Mouse (Mus musculus) midbrain, embryonic 15.5 days (tissue): Measurements from ENCODE around the gene Daw1. TPM values are rescaled to one million over a fixed set of nuclear protein-coding genes. Genes with fewer than 3 reads are reported as not detected.

Experiments used
- ATAC-seq: fragments of 200-750 bp; cut with Nextera tagmentation; replicated peaks from 2 replicates; pipeline ENCODE4 v1.8.0; 2017; ENCODE audit warnings: moderate TSS enrichment
- H3K27ac ChIP-seq: fragments of 300-500 bp; sonication (generic); 2 replicates; pipeline ENCODE4 v1.5.1; 2015; ENCODE audit warnings: mild to moderate bottlenecking, inconsistent platforms
- H3K27me3 ChIP-seq: fragments of 300-500 bp; sonication (generic); replicated peaks from 2 replicates; pipeline ENCODE4 v1.6.1; 2015; ENCODE audit warnings: inconsistent platforms
- H3K36me3 ChIP-seq: fragments of 300-500 bp; sonication (generic); replicated peaks from 2 replicates; pipeline ENCODE4 v1.6.1; 2015; ENCODE audit warnings: inconsistent platforms
- H3K4me1 ChIP-seq: fragments of 300-500 bp; sonication (generic); 2 replicates; pipeline ENCODE4 v1.6.1; 2015; ENCODE audit warnings: inconsistent platforms
- H3K4me2 ChIP-seq: fragments of 300-500 bp; sonication (generic); 2 replicates; pipeline ENCODE4 v1.6.1; 2015; ENCODE audit warnings: inconsistent platforms, mild to moderate bottlenecking, moderate library complexity
- H3K4me3 ChIP-seq: fragments of 300-500 bp; sonication (generic); 2 replicates; pipeline ENCODE4 v1.5.1; 2015; ENCODE audit warnings: mild to moderate bottlenecking, inconsistent platforms
- H3K9ac ChIP-seq: fragments of 300-500 bp; sonication (generic); 2 replicates; pipeline ENCODE4 v1.6.1; 2015; ENCODE audit warnings: mild to moderate bottlenecking, inconsistent platforms
- H3K9me3 ChIP-seq: fragments of 300-500 bp; sonication (generic); 2 replicates; pipeline ENCODE4 v1.6.1; 2016; ENCODE audit warnings: inconsistent platforms
- WGBS: fragments of 180-500 bp; shearing (Covaris S2); methylation state at CpG from one replicate; pipeline ENCODE4 v1.1.7; 2015; ENCODE audit warnings: mixed read lengths; 5-methylcytosine and 5-hydroxymethylcytosine counted together
- polyA plus RNA-seq: library from polyadenylated mRNA; unstranded; fragments of >200 nt; fragmentation: Nextera tagmentation; extraction: Ambion mirVana; gene quantifications from 2 replicates; pipeline ENCODE4 v1.2.1, GENCODE M21; 2015

Daw1 gene
- polyA plus RNA-seq, 1 experiment from 2014 or later, result 1.9 TPM

- Histone ChIP-seq H3K36me3 (no peaks in the 10 kb centered on the region), H3K9me3 (no peaks in the 10 kb centered on the region), H3K27ac (no peak overlapping the region), H3K4me1 (no peaks in the 10 kb centered on the region), H3K4me2 (no peak overlapping the region), H3K4me3 (no peak overlapping the region), H3K27me3 (no peaks in the 10 kb centered on the region), H3K9ac (no peak overlapping the region)
- WGBS, result 74% methylated on average over 1 of the region's 1 CpGs
- ATAC-seq, result no peak
Measured at GRCm38 (mm10) chr1:83223072-83223471, 63.5 kb downstream of the Daw1 start.

DNA sequence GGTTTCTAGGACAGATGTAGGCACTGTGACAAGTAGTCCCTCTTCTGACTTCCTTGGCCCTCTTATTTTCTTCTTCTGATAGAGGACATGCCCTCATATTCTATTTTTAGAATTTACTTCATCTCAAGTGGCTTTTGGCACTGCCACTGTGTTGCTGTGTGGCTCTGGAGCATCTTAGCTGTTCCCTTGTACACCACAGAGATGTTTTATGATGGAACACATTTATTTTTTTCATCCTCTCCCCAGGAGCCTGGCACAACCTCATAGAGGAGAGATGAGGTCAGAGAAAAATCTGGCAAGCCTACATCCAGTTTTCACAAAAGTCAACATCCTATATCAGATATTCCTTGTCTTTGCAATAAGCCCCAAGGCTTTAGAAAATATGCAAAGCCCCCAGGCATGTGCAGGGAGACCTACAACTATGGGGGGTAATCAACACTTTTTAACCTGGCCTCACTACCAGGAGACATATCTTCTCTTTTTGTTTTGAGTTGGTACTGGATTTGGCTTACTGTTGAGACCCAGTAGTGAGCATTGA, 64.9 kb downstream of the Daw1 start:
- no peaks in the 10 kb centered on the region for H3K27me3 ChIP-seq
- no peaks in the 10 kb centered on the region for H3K36me3 ChIP-seq
- no peak overlapping the region for H3K27ac ChIP-seq
- no peaks in the 10 kb centered on the region for H3K4me1 ChIP-seq
- no peak overlapping the region for H3K9ac ChIP-seq
- no peak overlapping the region for H3K4me2 ChIP-seq
- H3K9me3 ChIP-seq, result no peaks in the 10 kb centered on the region
- no peak overlapping the region for H3K4me3 ChIP-seq
- ATAC-seq, result no peak

- Histone ChIP-seq H3K36me3 (no peaks in the 10 kb centered on the region), H3K27ac (no peak overlapping the region), H3K27me3 (no peaks in the 10 kb centered on the region), H3K9ac (no peak overlapping the region), H3K4me1 (no peaks in the 10 kb centered on the region), H3K4me2 (no peak overlapping the region), H3K9me3 (no peaks in the 10 kb centered on the region), H3K4me3 (no peak overlapping the region)
- WGBS, result 85% methylated on average over 3 of the region's 3 CpGs
- no peak for ATAC-seq
Measured at GRCm38 (mm10) chr1:83227946-83228345, 68.4 kb downstream of the Daw1 start.

DNA sequence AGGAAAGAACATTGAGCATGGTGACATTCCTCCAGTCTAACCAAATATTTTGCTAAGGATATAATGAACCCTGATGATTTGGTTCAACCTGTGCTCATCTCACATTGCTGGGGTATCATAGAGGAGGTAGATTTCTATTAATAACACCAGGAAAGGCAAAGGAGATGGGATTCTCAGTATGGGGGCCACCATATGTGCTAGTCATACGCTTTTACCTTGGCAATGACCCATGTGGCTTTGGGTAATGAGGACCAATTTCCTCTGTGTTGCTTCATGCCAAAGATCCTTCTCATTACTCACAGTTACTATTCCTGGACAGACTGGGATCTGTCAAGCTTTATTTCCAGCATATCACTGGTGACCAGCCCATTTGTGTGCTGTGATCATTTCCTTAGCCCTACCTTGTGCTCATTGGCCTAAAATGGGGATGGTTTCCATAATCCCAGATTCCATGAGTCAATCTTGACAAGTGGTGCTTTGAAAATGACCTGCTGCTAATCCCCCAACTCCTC, 88.7 kb downstream of the Daw1 start:
- Histone ChIP-seq H3K4me2 (no peak overlapping the region), H3K4me3 (no peak overlapping the region), H3K27me3 (no peaks in the 10 kb centered on the region), H3K36me3 (no peaks in the 10 kb centered on the region), H3K4me1 (no peaks in the 10 kb centered on the region), H3K27ac (no peak overlapping the region), H3K9ac (no peak overlapping the region), H3K9me3 (no peaks in the 10 kb centered on the region)
- WGBS, result 86% methylated on average over 1 of the region's 1 CpGs
- no peak for ATAC-seq

- H3K4me2 ChIP-seq, result no peak overlapping the region
- H3K9ac ChIP-seq, result no peak overlapping the region
- H3K4me3 ChIP-seq, result no peak overlapping the region
- no peaks in the 10 kb centered on the region for H3K9me3 ChIP-seq
- no peaks in the 10 kb centered on the region for H3K27me3 ChIP-seq
- 94% methylated on average over 1 of the region's 1 CpGs for WGBS
- H3K36me3 ChIP-seq, result no peaks in the 10 kb centered on the region
- H3K27ac ChIP-seq, result no peak overlapping the region
- H3K4me1 ChIP-seq, result no peaks in the 10 kb centered on the region
- no peak for ATAC-seq
Measured at GRCm38 (mm10) chr1:83251746-83252145, 92.2 kb downstream of the Daw1 start.

Other genes with a start within 250 kb of the Daw1 start
- gene A030005L19Rik, start 246.4 kb upstream of the Daw1 start, polyA plus RNA-seq, result 0.43 TPM in 1 of 2 replicates, not detected in the other
- not detected in 2 replicates for gene A030014E15Rik, start 234.8 kb upstream of the Daw1 start, polyA plus RNA-seq
- not detected in 2 replicates for gene Gm6217, start 228.4 kb upstream of the Daw1 start, polyA plus RNA-seq
- not detected in 2 replicates for gene A030003K21Rik, start 216.4 kb upstream of the Daw1 start, polyA plus RNA-seq
- gene Gm7544, start 203.7 kb upstream of the Daw1 start, polyA plus RNA-seq, result not detected in 2 replicates
- gene Gm47955, start 199.5 kb upstream of the Daw1 start, polyA plus RNA-seq, result not detected in 2 replicates
- gene Gm47959, start 159.2 kb upstream of the Daw1 start, polyA plus RNA-seq, result not detected in 2 replicates
- 0.87 and 0.94 TPM in 2 replicates for gene Slc19a3, start 121.3 kb upstream of the Daw1 start, polyA plus RNA-seq
- not detected in 2 replicates for gene Krtap28-10, start 117.3 kb upstream of the Daw1 start, polyA plus RNA-seq
- not detected in 2 replicates for gene Gm47969, start 114.8 kb upstream of the Daw1 start, polyA plus RNA-seq
- not detected in 2 replicates for gene A030005K14Rik, start 100.4 kb upstream of the Daw1 start, polyA plus RNA-seq
- not detected in 2 replicates for gene Krtap28-13, start 98.8 kb upstream of the Daw1 start, polyA plus RNA-seq
- gene Ccl20, start 43.0 kb upstream of the Daw1 start, polyA plus RNA-seq, result not detected in 2 replicates
- gene Sphkap, start 248.4 kb downstream of the Daw1 start, polyA plus RNA-seq, result 13.1 and 13.9 TPM in 2 replicates